Mouse (Mus musculus) embryonic fibroblast, embryonic 13.5 days (primary cell): ENCODE data around the gene Ddx39.

Experiments used
- CTCF ChIP-seq: IDR thresholded peaks from 2 replicates; pipeline ENCODE4 v1.5.1; 2011; ENCODE audit warnings: mild to moderate bottlenecking, control low read depth, low read length, moderate library complexity, borderline replicate concordance; ENCODE audit not compliant: insufficient read depth
- POLR2A ChIP-seq: IDR thresholded peaks from 2 replicates; pipeline ENCODE4 v1.6.1; 2011; ENCODE audit warnings: low read depth, mild to moderate bottlenecking, control low read depth, low read length, moderate library complexity

GRCm38 (mm10) chr8:83669013-83669412 is 46.0 kb upstream of the Ddx39 start:
- TF ChIP-seq CTCF (no peak), POLR2A (no peak)
